Mouse (Mus musculus) heart, adult 18-20 months (tissue): Measurements from ENCODE around the gene 4933428M09Rik. TPM values are rescaled to one million over a fixed set of nuclear protein-coding genes. Genes with fewer than 3 reads are reported as not detected.
"Not testable (repeated sequence)": the region's sequence is repeated elsewhere in the genome, so short reads cannot be mapped to it uniquely, and the experiment has no call there.

Experiments used
- DNase-seq, 2 experiments: peaks; one replicate each; pipeline ENCODE4 v3.0.0; 2021 to 2022; ENCODE audit warnings: mixed read lengths in 1 of 2
- long read RNA-seq, 2 experiments: library from polyadenylated mRNA; stranded (forward); transcript quantifications; one replicate each; pipeline ENCODE4 v2.0.0; 2021
- total RNA-seq, 2 experiments: library from RNA; stranded (reverse); gene quantifications; 2 replicates each; pipeline ENCODE4 v1.2.3; 2021

Gene 4933428M09Rik
- not detected for total RNA-seq
- long read RNA-seq, experiment 1 = 0 reads
- long read RNA-seq, experiment 2 = 0 reads

DNA sequence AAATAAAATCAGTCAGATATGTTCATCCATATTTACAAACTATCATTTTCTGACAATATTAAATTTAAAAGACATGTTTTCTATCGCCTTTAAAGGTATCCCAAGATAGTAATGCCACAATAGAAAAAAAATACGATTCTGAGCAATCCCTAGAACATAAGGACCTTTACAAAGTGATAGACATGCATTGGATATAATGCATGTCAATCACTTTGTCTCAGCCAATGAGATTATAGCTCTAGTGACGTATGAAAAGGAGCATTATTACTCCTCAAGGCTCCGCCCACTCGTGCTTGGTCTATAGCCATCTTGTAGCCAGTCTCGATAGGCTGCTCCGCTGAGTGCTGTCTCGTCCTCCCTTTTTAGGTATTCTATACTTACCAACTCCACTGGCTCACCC lies at the start of gene 4933428M09Rik:
4933428M09Rik (plus strand) TSS at position 301 of the 400 bp plus-strand sequence.
- no peak for DNase-seq

DNA sequence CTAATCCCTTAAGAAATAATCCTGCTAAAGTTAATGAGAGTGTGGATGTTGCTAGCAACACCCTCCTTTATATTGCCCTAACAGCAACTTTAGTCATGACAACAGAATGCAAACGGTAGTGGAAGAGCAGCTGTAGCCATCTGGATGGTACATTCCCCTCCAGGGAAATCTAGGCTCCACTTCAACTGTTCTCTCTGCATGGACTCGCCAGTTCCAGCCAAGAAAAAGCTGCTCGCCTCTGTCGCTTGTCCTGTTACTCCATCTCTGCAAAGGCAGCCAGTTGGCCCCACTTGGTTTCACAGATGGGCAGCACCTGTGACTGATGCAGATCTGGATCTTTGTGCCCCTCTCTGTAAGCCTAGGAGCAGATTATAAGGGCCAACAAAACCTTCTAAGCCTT lies 45.0 kb upstream of the 4933428M09Rik start:
- DNase-seq = peak; percentile 12 to 37

GRCm38 (mm10) chrX:139191506-139191905 lies 12.5 kb downstream of the 4933428M09Rik start:
- not testable (repeated sequence) for DNase-seq

- no peak for DNase-seq
Measured at GRCm38 (mm10) chrX:139194572-139195279, 15.7 kb downstream of the 4933428M09Rik start.

DNA sequence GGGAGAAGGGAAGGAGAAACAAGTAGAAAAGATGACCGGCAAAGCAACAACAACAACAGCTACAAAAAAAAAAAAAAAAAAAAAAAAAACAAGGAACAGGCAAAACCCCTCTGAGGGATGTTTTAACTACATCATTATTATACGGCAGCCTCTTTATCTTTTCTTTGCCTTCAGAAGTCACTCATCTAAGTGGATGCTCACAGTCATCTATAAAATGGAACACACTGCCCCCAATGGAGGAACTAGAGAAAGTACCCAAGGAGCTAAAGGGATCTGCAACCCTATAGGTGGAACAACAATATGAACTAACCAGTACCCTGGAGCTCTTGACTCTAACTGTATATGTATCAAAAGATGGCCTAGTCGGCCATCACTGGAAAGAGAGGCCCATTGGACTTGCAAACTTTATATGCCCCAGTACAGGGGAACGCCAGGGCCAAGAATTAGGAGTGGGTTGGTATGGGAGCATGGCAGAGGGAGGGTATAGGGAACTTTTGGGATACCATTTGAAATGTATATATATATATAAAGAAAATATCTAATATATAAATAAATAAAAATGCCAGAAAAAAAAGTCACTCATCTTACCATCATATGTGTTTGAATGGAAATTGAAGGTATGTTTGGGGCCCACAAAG lies 30.3 kb downstream of the 4933428M09Rik start:
- DNase-seq = not testable (repeated sequence)

GRCm38 (mm10) chrX:139209829-139210225 lies 30.8 kb downstream of the 4933428M09Rik start, which contains the start of gene Mum1l1:
Gene Mum1l1 (plus strand): TSS chrX:139210042.
- peak; percentile 62 to 75 for DNase-seq

GRCm38 (mm10) chrX:139214765-139215164 lies 35.7 kb downstream of the 4933428M09Rik start:
- no peak for DNase-seq

DNA sequence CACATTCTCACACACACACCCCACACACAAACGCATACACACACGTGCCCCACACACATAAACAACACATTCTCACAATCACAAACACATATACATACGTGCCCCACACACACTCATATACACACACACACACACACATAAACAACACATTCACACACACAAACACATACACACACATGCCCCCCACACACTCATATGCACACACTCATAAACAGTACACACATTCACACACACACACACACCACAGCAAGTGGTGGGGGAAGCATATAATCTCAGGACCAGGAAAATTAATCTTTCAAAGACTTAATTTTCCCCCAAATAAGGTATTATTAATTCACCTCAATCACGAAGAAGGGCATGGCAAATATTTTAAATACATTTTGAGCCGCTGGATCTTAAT lies 37.4 kb downstream of the 4933428M09Rik start:
- DNase-seq = no peak

GRCm38 (mm10) chrX:139216991-139217593 lies 38.1 kb downstream of the 4933428M09Rik start:
- DNase-seq = peak; percentile 13 to 40

DNA sequence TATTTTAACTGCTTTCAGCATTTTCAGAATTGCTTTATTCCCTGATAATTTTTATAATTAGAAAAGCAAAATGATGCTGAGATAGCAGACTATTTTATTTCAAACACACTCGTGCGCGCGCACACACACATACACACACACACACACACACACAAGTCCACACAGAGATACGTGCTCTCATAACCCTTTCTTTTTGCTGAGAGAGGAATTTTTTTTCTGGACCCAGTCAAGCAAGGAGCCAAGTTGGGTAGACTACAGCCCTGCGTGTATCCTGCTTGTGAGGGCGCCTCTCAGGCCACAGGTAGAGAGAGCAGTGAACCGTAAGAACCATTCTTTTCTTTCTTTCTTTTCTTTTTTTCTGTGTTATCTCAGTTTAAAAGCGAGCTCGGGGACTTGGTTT lies 38.7 kb downstream of the 4933428M09Rik start:
- DNase-seq = no peak

- DNase-seq = peak; percentile 25 to 58
Measured at GRCm38 (mm10) chrX:139219017-139219416, 40.0 kb downstream of the 4933428M09Rik start.

GRCm38 (mm10) chrX:139220830-139221229 lies 41.8 kb downstream of the 4933428M09Rik start:
- no peak for DNase-seq

- DNase-seq = no peak
Measured at GRCm38 (mm10) chrX:139221893-139222292, 42.9 kb downstream of the 4933428M09Rik start.

Other genes starting within 250 kb of the 4933428M09Rik start
- gene Serpina7, start 94.0 kb upstream of the 4933428M09Rik start, total RNA-seq = not detected
- gene 4930513O06Rik, start 93.0 kb upstream of the 4933428M09Rik start, total RNA-seq = not detected
- 1 to 10 TPM; 1.8 to 2.0 TPM for gene Mum1l1, start 30.8 kb downstream of the 4933428M09Rik start, total RNA-seq
- not detected for gene Trap1a, start 154.5 kb downstream of the 4933428M09Rik start, total RNA-seq